Mouse (Mus musculus): ENCODE measurements around the gene Rps19bp1.

Rps19bp1 gene

GRCm38 (mm10) chr15:80219705-80220657 lies 44.1 kb downstream of the Rps19bp1 start:
- DNase-seq (ENCODE audit: low read depth, low spot score), result no peak

- DNase-seq (ENCODE audit: low read depth, low spot score), result no peak
Measured at GRCm38 (mm10) chr15:80219211-80219610, 44.9 kb downstream of the Rps19bp1 start.

GRCm38 (mm10) chr15:80217476-80217875 lies 46.6 kb downstream of the Rps19bp1 start:
- peak; percentile 18 for DNase-seq (ENCODE audit: low read depth, low spot score)

GRCm38 (mm10) chr15:80216480-80216820 lies 47.7 kb downstream of the Rps19bp1 start:
- no peak for DNase-seq (ENCODE audit: low read depth, low spot score)

GRCm38 (mm10) chr15:80215716-80216479 lies 48.2 kb downstream of the Rps19bp1 start:
- DNase-seq (ENCODE audit: low read depth, low spot score), result peak; percentile 72

- DNase-seq (ENCODE audit: low read depth, low spot score), result no peak
Measured at GRCm38 (mm10) chr15:80213688-80214087, 50.4 kb downstream of the Rps19bp1 start.

Measured in brain, adult 2 months (tissue).